Mouse (Mus musculus) embryonic fibroblast, embryonic 13.5 days (primary cell): Measurements from ENCODE around the gene Slc9a4.

Experiments
- CTCF ChIP-seq: IDR thresholded peaks from 2 replicates; pipeline ENCODE4 v1.5.1; 2011; ENCODE audit warnings: mild to moderate bottlenecking, control low read depth, low read length, moderate library complexity, borderline replicate concordance; ENCODE audit not compliant: insufficient read depth
- POLR2A ChIP-seq: IDR thresholded peaks from 2 replicates; pipeline ENCODE4 v1.6.1; 2011; ENCODE audit warnings: low read depth, mild to moderate bottlenecking, control low read depth, low read length, moderate library complexity

DNA sequence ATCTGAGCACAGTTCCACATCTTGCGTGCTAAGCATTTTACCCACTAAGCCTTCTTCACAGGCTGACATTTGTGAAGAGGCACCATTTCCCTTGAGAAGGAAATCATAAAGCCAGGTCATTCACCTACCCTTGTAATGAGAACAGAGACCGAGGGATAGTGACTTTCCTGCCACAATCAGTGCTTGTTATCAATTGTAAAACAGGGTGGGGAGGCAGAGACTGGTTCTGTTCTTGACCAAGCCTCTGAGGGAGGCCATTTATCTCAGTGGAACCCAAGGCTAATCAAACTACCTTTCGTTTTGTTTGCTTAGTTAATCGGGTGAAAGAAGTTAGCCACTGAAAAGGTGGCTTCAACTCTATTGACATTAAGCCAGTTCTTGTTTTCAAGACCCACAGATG lies 77.2 kb downstream of the Slc9a4 start:
- TF ChIP-seq CTCF, result no peak
- no peak for TF ChIP-seq POLR2A
